ENCODE assay signal across 16 mouse cellular contexts in the genomic region with DNA sequence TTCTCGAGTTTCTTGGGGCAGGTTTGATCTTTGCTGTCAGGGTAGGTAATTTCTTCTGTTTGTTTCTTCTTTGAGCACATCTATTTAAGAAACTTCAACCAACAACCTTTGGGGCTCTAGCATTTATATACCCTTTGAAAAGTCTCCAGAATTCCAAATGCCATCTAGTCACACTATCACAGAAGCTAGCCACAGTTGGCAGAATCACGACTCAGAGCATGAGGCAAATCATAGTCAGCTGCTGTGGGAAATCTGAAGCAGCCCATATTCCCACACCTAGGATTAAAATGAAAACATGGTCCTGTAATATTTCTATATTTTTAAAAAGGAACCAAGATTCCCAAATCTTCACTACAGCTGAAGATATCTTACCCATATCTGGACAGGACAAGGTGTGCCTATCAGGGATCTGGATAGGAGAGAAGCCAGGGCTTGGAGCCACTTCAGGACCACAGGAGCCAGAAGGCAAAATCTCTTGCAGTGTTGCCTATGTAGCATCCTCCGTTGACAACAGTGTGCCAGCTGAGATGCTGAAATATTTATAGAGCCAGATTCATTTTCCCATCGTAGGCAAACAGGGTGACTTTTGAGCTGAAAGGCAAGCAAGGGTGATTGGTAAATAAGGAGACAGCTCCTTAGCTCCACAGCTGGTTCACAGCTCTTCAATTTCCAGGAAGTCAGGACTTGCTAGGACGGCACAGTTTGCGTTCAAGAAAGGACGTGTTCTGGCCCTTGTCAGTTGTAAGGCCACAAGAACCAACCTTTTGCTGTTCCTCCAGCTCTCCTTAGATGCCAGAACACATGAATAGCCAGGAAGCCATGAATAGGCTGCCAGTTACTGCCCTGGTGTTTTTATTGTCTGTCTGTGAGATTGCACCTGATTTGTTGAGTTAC.
DNase-seq lines count a peak whose midpoint lies in the region; ATAC-seq and TF ChIP-seq lines count a peak whose summit lies in the region.
"Had no signal": no experiment of that assay in that cellular context is flagged by ENCODE, and none has a peak within 500 bp of the region (broad histone marks: within the 10 kb centered on the region; RNA-seq: fewer than 3 reads in every experiment).

No protein-coding gene starts in this region.

- no peak overlapping the region for H3K4me3 ChIP-seq in liver, embryonic 13.5 days (replicated peaks)
- H3K4me3 ChIP-seq in liver, postnatal 0 days (ENCODE audit: low read depth, low read length): no peak overlapping the region
- H3K4me3 ChIP-seq: heart, embryonic 15.5 days; hindbrain, embryonic 10.5 days; kidney, embryonic 15.5 days; limb, embryonic 15.5 days had no signal

- H3K4me2 ChIP-seq in liver, embryonic 13.5 days: no peak overlapping the region
- H3K4me2 ChIP-seq in liver, postnatal 0 days (ENCODE audit: low read depth, low read length): no peak overlapping the region
- H3K4me2 ChIP-seq: heart, embryonic 15.5 days; kidney, embryonic 15.5 days; limb, embryonic 15.5 days; lung, embryonic 14.5 days had no signal

- intact Hi-C loops in gastrocnemius, postnatal 36 days (cut with DNase I): no loop called here

- no peak for ATAC-seq in liver, embryonic 13.5 days (ENCODE audit: low read depth)
- no peak for ATAC-seq in liver, postnatal 0 days
- ATAC-seq: inflammation-experienced regulatory T-cells, adult 6 months had no signal

- no peak for TF ChIP-seq EP300 in liver, postnatal 0 days (IDR thresholded peaks at IDR 0.05; ENCODE audit: low read depth)

- H3K27ac ChIP-seq in liver, embryonic 13.5 days: peak overlapping the region; percentile 34; the same call in 1 of the 2 replicates
- no peak overlapping the region for H3K27ac ChIP-seq in liver, postnatal 0 days (ENCODE audit: low read depth)
- H3K27ac ChIP-seq: heart, embryonic 15.5 days; hindbrain, embryonic 10.5 days; kidney, embryonic 15.5 days; limb, embryonic 15.5 days; macrophage had no signal

- no peaks in the 10 kb centered on the region for H3K9me3 ChIP-seq in liver, embryonic 13.5 days (replicated peaks)
- no peaks in the 10 kb centered on the region for H3K9me3 ChIP-seq in liver, postnatal 0 days (ENCODE audit: low read length)
- H3K9me3 ChIP-seq: heart, embryonic 15.5 days; hindbrain, embryonic 10.5 days; kidney, embryonic 15.5 days; limb, embryonic 15.5 days had no signal

- WGBS in liver, embryonic 13.5 days (ENCODE audit: insufficient replicate concordance): 72% methylated on average over 7 of the region's 7 CpGs
- WGBS in liver, postnatal 0 days (ENCODE audit: insufficient replicate concordance): 74% methylated on average over 7 of the region's 7 CpGs

- peaks cover 22% of the 10 kb centered on the region; the same call in 1 of the 2 replicates for H3K36me3 ChIP-seq in liver, embryonic 13.5 days
- peaks cover 2% of the 10 kb centered on the region; the same call in 1 of the 2 replicates for H3K36me3 ChIP-seq in liver, postnatal 0 days (replicated peaks; ENCODE audit: insufficient read depth, low read length)

- peak; percentile 58 for DNase-seq in cerebellum, adult 11-12 months
- no peak for DNase-seq in cerebellum, adult 8-10 months
- peak; percentile 64 for DNase-seq in gastrocnemius, adult 18-20 months (ENCODE audit: low spot score)
- no peak for DNase-seq in gastrocnemius, postnatal 36 days
- no peak for DNase-seq in liver, embryonic 13.5 days
- DNase-seq in liver, postnatal 0 days: no peak
- peak; percentile 45 to 59 for DNase-seq in cerebellum, postnatal 36 days
- no peak for DNase-seq in c-Kit-positive CD71-positive TER-119-positive erythroid progenitor cells, embryonic 14.5 days (ENCODE audit: low spot score)
- DNase-seq: adrenal gland, postnatal 14 days; lung, embryonic 14.5 days had no signal

- H3K9ac ChIP-seq in liver, embryonic 13.5 days: no peak overlapping the region
- no peak overlapping the region for H3K9ac ChIP-seq in liver, postnatal 0 days (replicated peaks)
- H3K9ac ChIP-seq: heart, embryonic 15.5 days; kidney, embryonic 15.5 days; limb, embryonic 15.5 days; lung, embryonic 14.5 days had no signal

- H3K27me3 ChIP-seq in liver, embryonic 13.5 days: no peaks in the 10 kb centered on the region
- H3K27me3 ChIP-seq in liver, postnatal 0 days (ENCODE audit: insufficient read depth, low read length): no peaks in the 10 kb centered on the region
- H3K27me3 ChIP-seq: heart, embryonic 15.5 days; kidney, embryonic 15.5 days; limb, embryonic 15.5 days had no signal

- peaks cover 30% of the 10 kb centered on the region for H3K4me1 ChIP-seq in liver, embryonic 13.5 days (replicated peaks)
- H3K4me1 ChIP-seq in liver, postnatal 0 days (ENCODE audit: insufficient read depth): peaks cover 22% of the 10 kb centered on the region
- H3K4me1 ChIP-seq: hindbrain, embryonic 10.5 days had no signal

- no peak for TF ChIP-seq CTCF in liver, postnatal 0 days (IDR thresholded peaks at IDR 0.05; ENCODE audit: low read depth)

Comparison
In these comparisons a context has a peak if more than half of its experiments do, and no peak if none do; other contexts are left out.
1. DNase-seq: peak in cerebellum, adult 11-12 months (single experiment), gastrocnemius, adult 18-20 months (single experiment) and cerebellum, postnatal 36 days (2 of 2); none in cerebellum, adult 8-10 months (single experiment), gastrocnemius, postnatal 36 days (0 of 2), liver, embryonic 13.5 days (single experiment), liver, postnatal 0 days (single experiment) and c-Kit-positive CD71-positive TER-119-positive erythroid progenitor cells, embryonic 14.5 days (single experiment).